Mouse (Mus musculus) kidney, embryonic 14.5 days (tissue): ENCODE results near the gene Reg1. TPM values are rescaled to one million over a fixed set of nuclear protein-coding genes. Genes with fewer than 3 reads are reported as not detected.
"Not testable (repeated sequence)": the region's sequence is repeated elsewhere in the genome, so short reads cannot be mapped to it uniquely, and the experiment has no call there.

ENCODE experiments used
- ATAC-seq: fragments of 200-750 bp; cut with Nextera tagmentation; 2 replicates; pipeline ENCODE4 v1.8.0; 2017; ENCODE audit warnings: moderate number of reproducible peaks, mild to moderate bottlenecking, moderate TSS enrichment, moderate library complexity; ENCODE audit not compliant: low FRiP score, low TSS enrichment
- H3K27ac ChIP-seq: fragments of 300-500 bp; sonication (generic); 2 replicates; pipeline ENCODE4 v1.5.1; 2014; ENCODE audit warnings: low read depth, mild to moderate bottlenecking, low read length, moderate library complexity, mixed read lengths
- H3K27me3 ChIP-seq: fragments of 300-500 bp; sonication (generic); 2 replicates; pipeline ENCODE4 v1.6.1; 2014; ENCODE audit warnings: mild to moderate bottlenecking, low read length; ENCODE audit not compliant: control insufficient read depth, insufficient read depth
- H3K36me3 ChIP-seq: fragments of 300-500 bp; sonication (generic); 2 replicates; pipeline ENCODE4 v1.6.1; 2014; ENCODE audit warnings: low read length, mixed read lengths; ENCODE audit not compliant: control insufficient read depth, insufficient read depth
- H3K4me1 ChIP-seq: fragments of 300-500 bp; sonication (generic); 2 replicates; pipeline ENCODE4 v1.6.1; 2014; ENCODE audit warnings: low read length, mixed read lengths; ENCODE audit not compliant: control insufficient read depth, insufficient read depth
- H3K4me2 ChIP-seq: fragments of 300-500 bp; sonication (generic); replicated peaks from 2 replicates; pipeline ENCODE4 v1.6.1; 2014; ENCODE audit warnings: low read depth, mild to moderate bottlenecking, low read length
- H3K4me3 ChIP-seq: fragments of 300-500 bp; sonication (generic); 2 replicates; pipeline ENCODE4 v1.5.1; 2014; ENCODE audit warnings: mild to moderate bottlenecking, low read length
- H3K9ac ChIP-seq: fragments of 300-500 bp; sonication (generic); 2 replicates; pipeline ENCODE4 v1.6.1; 2014; ENCODE audit warnings: low read depth, mild to moderate bottlenecking, low read length, moderate library complexity
- H3K9me3 ChIP-seq: fragments of 300-500 bp; sonication (generic); 2 replicates; pipeline ENCODE4 v1.6.1; 2016; ENCODE audit warnings: low read length; ENCODE audit not compliant: control insufficient read depth
- WGBS: fragments of 180-500 bp; shearing (Covaris S2); extraction: QIAGEN DNeasy Blood & Tissue Kit; methylation state at CpG from one replicate; pipeline ENCODE4 v1.1.7; 2014; 5-methylcytosine and 5-hydroxymethylcytosine counted together
- polyA plus RNA-seq: library from polyadenylated mRNA; unstranded; fragments of >200 nt; fragmentation: Nextera tagmentation; extraction: Ambion mirVana; gene quantifications from 2 replicates; pipeline ENCODE4 v1.2.1, GENCODE M21; 2014

Reg1 gene
- not detected in 2 replicates for polyA plus RNA-seq

- not testable (repeated sequence) for H3K4me1 ChIP-seq, H3K27ac ChIP-seq, ATAC-seq
These were observed at the start of gene Reg1 for GRCm38 (mm10) chr6:78422411-78422810. TSS of gene Reg1 (plus strand) at chr6:78422711.

GRCm38 (mm10) chr6:78378765-78379164 lies 43.7 kb upstream of the Reg1 start, which contains the start of gene Reg3d:
TSS of gene Reg3d (minus strand) at chr6:78378865.
- Histone ChIP-seq H3K9ac (no peak within 1 kb of the TSS), H3K27me3 (no peaks in the 10 kb centered on the region), H3K4me2 (no peak within 1 kb of the TSS), H3K4me1 (no peaks in the 10 kb centered on the region), H3K27ac (no peak within 1 kb of the TSS), H3K4me3 (no peak within 1 kb of the TSS), H3K36me3 (no peaks in the 10 kb centered on the region), H3K9me3 (no peaks in the 10 kb centered on the region)
- ATAC-seq = no peak
- WGBS = 74% methylated on average over 2 of the region's 2 CpGs

More at GRCm38 (mm10) chr6:78422411-78422810, at the start of gene Reg1:
- not testable (repeated sequence) for H3K9ac ChIP-seq, H3K36me3 ChIP-seq, H3K27me3 ChIP-seq, H3K4me2 ChIP-seq, H3K4me3 ChIP-seq, H3K9me3 ChIP-seq

- no peaks in the 10 kb centered on the region for H3K27me3 ChIP-seq
- no peak within 1 kb of the TSS for H3K27ac ChIP-seq
- no peak within 1 kb of the TSS for H3K9ac ChIP-seq
- H3K4me1 ChIP-seq = no peaks in the 10 kb centered on the region
- no peak within 1 kb of the TSS for H3K4me2 ChIP-seq
- H3K4me3 ChIP-seq = no peak within 1 kb of the TSS
- H3K9me3 ChIP-seq = no peaks in the 10 kb centered on the region
- H3K36me3 ChIP-seq = no peaks in the 10 kb centered on the region
- ATAC-seq = no peak
These were observed 42.1 kb upstream of the Reg1 start, which contains the start of gene Reg3a for GRCm38 (mm10) chr6:78380409-78380808. TSS of gene Reg3a (plus strand) at chr6:78380709.

- Histone ChIP-seq H3K9me3 (no peaks in the 10 kb centered on the region), H3K27ac (no peak overlapping the region), H3K4me3 (no peak overlapping the region), H3K9ac (no peak overlapping the region), H3K27me3 (no peaks in the 10 kb centered on the region), H3K36me3 (no peaks in the 10 kb centered on the region), H3K4me1 (no peaks in the 10 kb centered on the region), H3K4me2 (no peak overlapping the region)
- no peak for ATAC-seq
- 88% methylated on average over 3 of the region's 3 CpGs for WGBS
These were observed 36.9 kb upstream of the Reg1 start for GRCm38 (mm10) chr6:78385609-78386008.

GRCm38 (mm10) chr6:78395323-78395722 lies 27.2 kb upstream of the Reg1 start, which contains the start of gene Reg2:
TSS of gene Reg2 (plus strand) at chr6:78395623.
- H3K4me3 ChIP-seq, ATAC-seq, H3K36me3 ChIP-seq, H3K27me3 ChIP-seq, H3K4me1 ChIP-seq, H3K9ac ChIP-seq, H3K4me2 ChIP-seq, H3K27ac ChIP-seq, H3K9me3 ChIP-seq: not testable (repeated sequence)
- 97% methylated on average over 3 of the region's 17 CpGs for WGBS

- no peak overlapping the region for H3K4me2 ChIP-seq
- H3K9ac ChIP-seq = no peak overlapping the region
- no peak overlapping the region for H3K4me3 ChIP-seq
- H3K36me3 ChIP-seq = no peaks in the 10 kb centered on the region
- H3K27me3 ChIP-seq = no peaks in the 10 kb centered on the region
- H3K9me3 ChIP-seq = no peaks in the 10 kb centered on the region
- no peaks in the 10 kb centered on the region for H3K4me1 ChIP-seq
- no peak overlapping the region for H3K27ac ChIP-seq
- WGBS = 90% methylated on average over 3 of the region's 3 CpGs
- no peak for ATAC-seq
These were observed 3.0 kb downstream of the Reg1 start for GRCm38 (mm10) chr6:78425497-78425896.

- Histone ChIP-seq H3K4me3 (no peak overlapping the region), H3K9me3 (no peaks in the 10 kb centered on the region), H3K4me2 (no peak overlapping the region), H3K27ac (no peak overlapping the region), H3K9ac (no peak overlapping the region), H3K36me3 (no peaks in the 10 kb centered on the region), H3K4me1 (no peaks in the 10 kb centered on the region), H3K27me3 (no peaks in the 10 kb centered on the region)
- 44% methylated on average over 1 of the region's 1 CpGs for WGBS
- ATAC-seq = no peak
These were observed 24.7 kb downstream of the Reg1 start for GRCm38 (mm10) chr6:78447202-78447601.

GRCm38 (mm10) chr6:78448409-78448808 lies 25.9 kb downstream of the Reg1 start:
- ATAC-seq = no peak

GRCm38 (mm10) chr6:78452804-78453203 lies 30.3 kb downstream of the Reg1 start:
- Histone ChIP-seq H3K4me1 (no peaks in the 10 kb centered on the region), H3K9me3 (no peaks in the 10 kb centered on the region), H3K4me2 (no peak overlapping the region), H3K27me3 (no peaks in the 10 kb centered on the region), H3K27ac (no peak overlapping the region), H3K9ac (no peak overlapping the region), H3K36me3 (no peaks in the 10 kb centered on the region), H3K4me3 (no peak overlapping the region)
- WGBS = 87% methylated on average over 2 of the region's 2 CpGs
- ATAC-seq = no peak

More at GRCm38 (mm10) chr6:78448409-78448808, 25.9 kb downstream of the Reg1 start:
- no peaks in the 10 kb centered on the region for H3K36me3 ChIP-seq
- no peaks in the 10 kb centered on the region for H3K4me1 ChIP-seq
- no peak overlapping the region for H3K4me2 ChIP-seq
- no peak overlapping the region for H3K4me3 ChIP-seq
- no peaks in the 10 kb centered on the region for H3K27me3 ChIP-seq
- no peak overlapping the region for H3K27ac ChIP-seq
- H3K9me3 ChIP-seq = no peaks in the 10 kb centered on the region
- H3K9ac ChIP-seq = no peak overlapping the region
